Mouse (Mus musculus): ENCODE results near the gene 2310011J03Rik. TPM values are rescaled to one million over a fixed set of nuclear protein-coding genes. Genes with fewer than 3 reads are reported as not detected.
A peak's percentile ranks its signal among the peaks of the same experiment; 100 is the strongest.
"Not testable (repeated sequence)": the region's sequence is repeated elsewhere in the genome, so short reads cannot be mapped to it uniquely, and the experiment has no call there.

2310011J03Rik gene
- polyA plus RNA-seq, 1 experiment from 2014 or later: 32.8 TPM

- Histone ChIP-seq H3K27me3 (replicated peaks; ENCODE audit: control insufficient read depth, insufficient read depth, low read length) (peaks cover 66% of the 10 kb centered on the region), H3K9me3 (ENCODE audit: control insufficient read depth, low read length) (no peaks in the 10 kb centered on the region), H3K4me3 (ENCODE audit: low read length) (no peak overlapping the region), H3K36me3 (ENCODE audit: control insufficient read depth, insufficient read depth, low read length) (no peaks in the 10 kb centered on the region), H3K4me2 (ENCODE audit: low read length) (no peak overlapping the region; the same call in 1 of the 2 replicates), H3K9ac (ENCODE audit: low read depth, low read length) (no peak overlapping the region), H3K4me1 (ENCODE audit: control insufficient read depth, insufficient read depth, low read depth, low read length) (peaks cover 20% of the 10 kb centered on the region), H3K27ac (ENCODE audit: low read depth, low read length) (no peak overlapping the region)
- 4% methylated on average over 9 of the region's 9 CpGs for WGBS
- no peak for ATAC-seq
Observed at GRCm38 (mm10) chr10:80355431-80355830, 35.1 kb upstream of the 2310011J03Rik start.

- peaks cover 15% of the 10 kb centered on the region for H3K4me1 ChIP-seq (ENCODE audit: control insufficient read depth, insufficient read depth, low read depth, low read length)
- H3K27ac ChIP-seq (ENCODE audit: low read depth, low read length): no peak overlapping the region
- H3K9me3 ChIP-seq (ENCODE audit: control insufficient read depth, low read length): no peaks in the 10 kb centered on the region
- no peak overlapping the region for H3K4me2 ChIP-seq (ENCODE audit: low read length)
- peaks cover 65% of the 10 kb centered on the region for H3K27me3 ChIP-seq (replicated peaks; ENCODE audit: control insufficient read depth, insufficient read depth, low read length)
- 60% methylated on average over 8 of the region's 8 CpGs for WGBS
- H3K36me3 ChIP-seq (ENCODE audit: control insufficient read depth, insufficient read depth, low read length): no peaks in the 10 kb centered on the region
- no peak overlapping the region for H3K4me3 ChIP-seq (ENCODE audit: low read length)
- ATAC-seq: no peak
- no peak overlapping the region for H3K9ac ChIP-seq (ENCODE audit: low read depth, low read length)
Observed at GRCm38 (mm10) chr10:80352727-80353126, 32.4 kb upstream of the 2310011J03Rik start.

- Histone ChIP-seq H3K27me3 (replicated peaks; ENCODE audit: control insufficient read depth, insufficient read depth, low read length) (peaks cover 64% of the 10 kb centered on the region), H3K4me1 (ENCODE audit: control insufficient read depth, insufficient read depth, low read depth, low read length) (peaks cover 13% of the 10 kb centered on the region), H3K9ac (ENCODE audit: low read depth, low read length) (no peak overlapping the region), H3K4me3 (ENCODE audit: low read length) (no peak overlapping the region), H3K27ac (ENCODE audit: low read depth, low read length) (no peak overlapping the region), H3K9me3 (ENCODE audit: control insufficient read depth, low read length) (no peaks in the 10 kb centered on the region), H3K4me2 (ENCODE audit: low read length) (no peak overlapping the region), H3K36me3 (ENCODE audit: control insufficient read depth, insufficient read depth, low read length) (no peaks in the 10 kb centered on the region)
- 15% methylated on average over 11 of the region's 11 CpGs for WGBS
- ATAC-seq: no peak
Observed at GRCm38 (mm10) chr10:80351896-80352295, 31.6 kb upstream of the 2310011J03Rik start.

- 2% methylated on average over 7 of the region's 7 CpGs for WGBS
Observed at GRCm38 (mm10) chr10:80350292-80350691, 30.0 kb upstream of the 2310011J03Rik start.

GRCm38 (mm10) chr10:80348981-80349380 lies 28.6 kb upstream of the 2310011J03Rik start:
- Histone ChIP-seq H3K4me3 (ENCODE audit: low read length) (no peak overlapping the region), H3K9me3 (ENCODE audit: control insufficient read depth, low read length) (no peaks in the 10 kb centered on the region), H3K27me3 (replicated peaks; ENCODE audit: control insufficient read depth, insufficient read depth, low read length) (peaks cover 65% of the 10 kb centered on the region), H3K27ac (ENCODE audit: low read depth, low read length) (no peak overlapping the region), H3K4me1 (ENCODE audit: control insufficient read depth, insufficient read depth, low read depth, low read length) (no peaks in the 10 kb centered on the region; the same call in 1 of the 2 replicates), H3K36me3 (ENCODE audit: control insufficient read depth, insufficient read depth, low read length) (no peaks in the 10 kb centered on the region), H3K9ac (ENCODE audit: low read depth, low read length) (no peak overlapping the region), H3K4me2 (ENCODE audit: low read length) (no peak overlapping the region)
- 14% methylated on average over 26 of the region's 26 CpGs for WGBS
- ATAC-seq: no peak

More at GRCm38 (mm10) chr10:80350292-80350691, 30.0 kb upstream of the 2310011J03Rik start:
- H3K27ac ChIP-seq (ENCODE audit: low read depth, low read length): no peak overlapping the region
- no peak overlapping the region for H3K4me2 ChIP-seq (ENCODE audit: low read length)
- H3K9ac ChIP-seq (ENCODE audit: low read depth, low read length): no peak overlapping the region
- H3K9me3 ChIP-seq (ENCODE audit: control insufficient read depth, low read length): no peaks in the 10 kb centered on the region
- H3K4me1 ChIP-seq (ENCODE audit: control insufficient read depth, insufficient read depth, low read depth, low read length): no peaks in the 10 kb centered on the region; the same call in 1 of the 2 replicates
- H3K4me3 ChIP-seq (ENCODE audit: low read length): no peak overlapping the region
- ATAC-seq: 0 out of 2 replicates have a peak, but pooled peaks have one; percentile 65
- H3K36me3 ChIP-seq (ENCODE audit: control insufficient read depth, insufficient read depth, low read length): no peaks in the 10 kb centered on the region
- H3K27me3 ChIP-seq (replicated peaks; ENCODE audit: control insufficient read depth, insufficient read depth, low read length): peaks cover 60% of the 10 kb centered on the region

GRCm38 (mm10) chr10:80348244-80348781 lies 28.0 kb upstream of the 2310011J03Rik start, which contains the start of gene Adamtsl5:
Gene Adamtsl5 (minus strand): TSS chr10:80348412.
- Histone ChIP-seq H3K9ac (ENCODE audit: low read depth, low read length) (no peak within 1 kb of the TSS), H3K4me3 (ENCODE audit: low read length) (peak within 1 kb of the TSS; percentile 19), H3K4me1 (ENCODE audit: control insufficient read depth, insufficient read depth, low read depth, low read length) (peaks cover 4% of the 10 kb centered on the region), H3K9me3 (ENCODE audit: control insufficient read depth, low read length) (no peaks in the 10 kb centered on the region), H3K27me3 (replicated peaks; ENCODE audit: control insufficient read depth, insufficient read depth, low read length) (peaks cover 70% of the 10 kb centered on the region), H3K36me3 (ENCODE audit: control insufficient read depth, insufficient read depth, low read length) (no peaks in the 10 kb centered on the region), H3K4me2 (ENCODE audit: low read length) (peak within 1 kb of the TSS; percentile 34), H3K27ac (ENCODE audit: low read depth, low read length) (no peak within 1 kb of the TSS)
- 0% methylated on average over 39 of the region's 42 CpGs for WGBS
- ATAC-seq: no peak

GRCm38 (mm10) chr10:80347514-80347967 lies 27.2 kb upstream of the 2310011J03Rik start:
- Histone ChIP-seq H3K4me3 (ENCODE audit: low read length) (no peak overlapping the region), H3K4me1 (ENCODE audit: control insufficient read depth, insufficient read depth, low read depth, low read length) (peaks cover 12% of the 10 kb centered on the region), H3K9ac (ENCODE audit: low read depth, low read length) (no peak overlapping the region), H3K27me3 (replicated peaks; ENCODE audit: control insufficient read depth, insufficient read depth, low read length) (peaks cover 72% of the 10 kb centered on the region), H3K4me2 (ENCODE audit: low read length) (peak overlapping the region; percentile 34; the same call in 1 of the 2 replicates), H3K27ac (ENCODE audit: low read depth, low read length) (no peak overlapping the region), H3K36me3 (ENCODE audit: control insufficient read depth, insufficient read depth, low read length) (no peaks in the 10 kb centered on the region), H3K9me3 (ENCODE audit: control insufficient read depth, low read length) (no peaks in the 10 kb centered on the region)
- ATAC-seq: no peak
- 12% methylated on average over 17 of the region's 17 CpGs for WGBS

GRCm38 (mm10) chr10:80345929-80346328 lies 25.6 kb upstream of the 2310011J03Rik start:
- not testable (repeated sequence) for H3K4me2 ChIP-seq (ENCODE audit: low read length); H3K4me3 ChIP-seq (ENCODE audit: low read length); H3K9me3 ChIP-seq (ENCODE audit: control insufficient read depth, low read length); H3K36me3 ChIP-seq (ENCODE audit: control insufficient read depth, insufficient read depth, low read length); H3K27ac ChIP-seq (ENCODE audit: low read depth, low read length); ATAC-seq; H3K9ac ChIP-seq (ENCODE audit: low read depth, low read length)
- H3K27me3 ChIP-seq (replicated peaks; ENCODE audit: control insufficient read depth, insufficient read depth, low read length): peaks cover 81% of the 10 kb centered on the region
- WGBS: 81% methylated on average over 5 of the region's 6 CpGs
- peaks cover 20% of the 10 kb centered on the region for H3K4me1 ChIP-seq (ENCODE audit: control insufficient read depth, insufficient read depth, low read depth, low read length)

GRCm38 (mm10) chr10:80345122-80345521 lies 24.8 kb upstream of the 2310011J03Rik start:
- peaks cover 20% of the 10 kb centered on the region for H3K4me1 ChIP-seq (ENCODE audit: control insufficient read depth, insufficient read depth, low read depth, low read length)
- no peak overlapping the region for H3K27ac ChIP-seq (ENCODE audit: low read depth, low read length)
- H3K27me3 ChIP-seq (replicated peaks; ENCODE audit: control insufficient read depth, insufficient read depth, low read length): peaks cover 86% of the 10 kb centered on the region
- no peak overlapping the region for H3K4me3 ChIP-seq (ENCODE audit: low read length)
- no peak overlapping the region for H3K9ac ChIP-seq (ENCODE audit: low read depth, low read length)
- no peaks in the 10 kb centered on the region for H3K9me3 ChIP-seq (ENCODE audit: control insufficient read depth, low read length)
- H3K4me2 ChIP-seq (ENCODE audit: low read length): no peak overlapping the region
- no peaks in the 10 kb centered on the region for H3K36me3 ChIP-seq (ENCODE audit: control insufficient read depth, insufficient read depth, low read length)
- ATAC-seq: no peak
- 3% methylated on average over 14 of the region's 16 CpGs for WGBS
